Mouse (Mus musculus) right cerebral cortex, adult 18-20 months (tissue): Measurements from ENCODE around the gene Olfr356.

Source experiments
- DNase-seq: peaks from one replicate; pipeline ENCODE4 v3.0.0; 2022; ENCODE audit warnings: mixed read lengths

Olfr356 gene

GRCm38 (mm10) chr2:36936821-36937220, at the start of gene Olfr356:
Olfr356 (plus strand) TSS chr2:36937121.
- DNase-seq = no peak

GRCm38 (mm10) chr2:36892836-36893235, 44.1 kb upstream of the Olfr356 start, which contains the start of gene Olfr353:
Olfr353 (minus strand) TSS chr2:36892936.
- DNase-seq = no peak

DNA sequence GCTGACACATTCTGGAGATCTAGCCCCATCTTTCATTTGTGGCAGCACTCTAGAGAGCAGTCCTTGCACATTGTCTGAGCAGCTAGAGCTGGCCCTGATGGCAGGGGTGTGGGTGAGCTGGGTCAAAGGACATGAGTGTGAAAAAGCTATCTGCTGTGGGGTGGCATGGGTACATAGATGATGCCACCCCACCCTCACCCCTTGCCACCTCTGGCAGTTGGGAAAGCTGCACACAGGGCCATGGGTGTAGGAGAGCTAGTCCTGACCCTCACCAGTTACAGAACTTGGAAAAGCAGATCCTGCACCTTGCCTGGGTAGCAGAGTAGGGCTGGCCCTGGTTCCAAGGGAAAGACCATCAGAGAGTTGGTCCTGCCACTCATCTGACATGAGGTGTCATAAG, 39.8 kb upstream of the Olfr356 start:
- no peak for DNase-seq

- no peak for DNase-seq
Measured at GRCm38 (mm10) chr2:36905380-36905779, 31.5 kb upstream of the Olfr356 start, which contains the start of gene Olfr354. Olfr354 (plus strand) TSS chr2:36905680.

DNA sequence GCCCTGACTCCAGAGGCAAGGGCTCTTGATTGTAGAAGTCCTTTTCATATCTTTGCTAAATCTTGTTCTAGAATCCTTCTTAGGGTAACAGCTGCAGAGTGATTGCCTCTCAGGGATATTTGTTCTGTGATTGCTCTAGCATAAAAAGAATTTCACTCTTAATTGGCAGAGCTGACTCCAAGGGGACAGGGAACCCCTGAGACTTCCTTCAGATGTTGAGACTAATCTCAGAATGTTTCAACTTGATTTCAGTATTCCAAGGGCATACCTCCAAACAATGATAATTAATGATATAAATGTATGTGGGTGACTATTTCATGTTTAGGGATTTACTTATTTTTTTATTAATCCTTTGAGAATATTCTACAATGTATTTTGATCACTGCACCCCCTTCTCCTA, 8.1 kb upstream of the Olfr356 start, which contains the start of gene Olfr355:
TSS of gene Olfr355 (minus strand) at position 101 of the 400 bp plus-strand sequence.
- DNase-seq = no peak
